Mouse (Mus musculus): ENCODE results near the gene Kcnip1. TPM values are rescaled to one million over a fixed set of nuclear protein-coding genes. Genes with fewer than 3 reads are reported as not detected.

Kcnip1 gene
- polyA plus RNA-seq, 1 experiment from 2014 or later = 9.0 TPM

DNA sequence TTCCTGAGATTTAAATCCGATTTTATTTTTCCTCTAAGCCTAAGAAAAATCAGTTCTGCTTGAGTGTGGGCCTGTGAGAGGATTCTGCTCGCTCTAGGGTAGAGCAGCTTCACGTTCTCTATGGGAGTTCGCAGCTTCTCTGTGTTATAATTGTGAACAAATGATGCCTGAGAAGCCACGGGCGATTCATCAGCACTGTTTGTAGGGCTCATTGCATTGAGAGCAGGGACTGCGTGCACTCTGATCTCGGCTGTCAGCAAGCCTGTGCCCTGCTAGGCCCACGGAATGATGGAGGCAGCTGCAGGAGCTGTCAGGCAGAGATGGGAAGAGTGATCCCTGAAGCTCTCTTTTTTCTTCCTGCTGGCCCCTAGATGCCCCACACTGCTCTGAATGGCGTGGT lies 5.3 kb upstream of the Kcnip1 start:
- H3K4me3 ChIP-seq (ENCODE audit: low read depth, low read length) = no peak overlapping the region
- DNase-seq (ENCODE audit: low spot score, missing footprints) (no peak), ATAC-seq (ENCODE audit: low FRiP score) (no peak)
- no peaks in the 10 kb centered on the region for H3K36me3 ChIP-seq (ENCODE audit: control insufficient read depth, insufficient read depth, low read length)
- 63% methylated on average over 10 of the region's 10 CpGs for WGBS
- H3K9me3 ChIP-seq (ENCODE audit: control insufficient read depth, low read length) = no peaks in the 10 kb centered on the region
- H3K4me1 ChIP-seq (ENCODE audit: control insufficient read depth, insufficient read depth, low read length) = no peaks in the 10 kb centered on the region
- H3K27me3 ChIP-seq (ENCODE audit: control insufficient read depth, insufficient read depth, low read length) = no peaks in the 10 kb centered on the region
- H3K4me2 ChIP-seq = no peak overlapping the region
- no peak overlapping the region for H3K9ac ChIP-seq (ENCODE audit: low read length)
- H3K27ac ChIP-seq (ENCODE audit: low read depth, low read length) = no peak overlapping the region

DNA sequence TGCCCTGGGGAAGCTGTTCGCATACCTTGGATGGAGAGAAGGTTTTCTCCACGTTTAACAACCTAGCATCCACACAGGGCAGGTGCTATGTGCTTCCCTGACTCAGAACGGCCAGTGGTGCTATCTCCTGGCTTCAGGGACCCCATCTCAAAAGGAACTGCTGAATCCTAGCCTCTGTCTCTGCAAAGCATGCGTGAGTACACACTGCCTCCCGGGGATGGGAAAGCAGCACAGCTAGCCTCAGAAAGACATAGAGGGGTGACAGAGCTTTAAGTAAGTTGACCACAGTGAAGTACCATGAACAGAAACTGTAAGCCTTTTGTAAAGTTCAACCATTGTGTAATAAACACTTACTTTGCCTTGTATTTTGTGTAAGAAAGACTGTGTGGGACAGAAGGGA lies 544 bp upstream of the Kcnip1 start:
- DNase-seq (ENCODE audit: low spot score, missing footprints) (no peak), ATAC-seq (ENCODE audit: low FRiP score) (no peak)
- Histone ChIP-seq H3K36me3 (ENCODE audit: control insufficient read depth, insufficient read depth, low read length) (no peaks in the 10 kb centered on the region), H3K4me1 (ENCODE audit: control insufficient read depth, insufficient read depth, low read length) (0 out of 2 replicates have a peak, but pooled peaks cover 2% of the 10 kb centered on the region), H3K4me2 (no peak overlapping the region), H3K9me3 (ENCODE audit: control insufficient read depth, low read length) (no peaks in the 10 kb centered on the region), H3K9ac (ENCODE audit: low read length) (no peak overlapping the region), H3K4me3 (ENCODE audit: low read depth, low read length) (no peak overlapping the region), H3K27ac (ENCODE audit: low read depth, low read length) (no peak overlapping the region), H3K27me3 (ENCODE audit: control insufficient read depth, insufficient read depth, low read length) (no peaks in the 10 kb centered on the region)
- 70% methylated on average over 5 of the region's 5 CpGs for WGBS

DNA sequence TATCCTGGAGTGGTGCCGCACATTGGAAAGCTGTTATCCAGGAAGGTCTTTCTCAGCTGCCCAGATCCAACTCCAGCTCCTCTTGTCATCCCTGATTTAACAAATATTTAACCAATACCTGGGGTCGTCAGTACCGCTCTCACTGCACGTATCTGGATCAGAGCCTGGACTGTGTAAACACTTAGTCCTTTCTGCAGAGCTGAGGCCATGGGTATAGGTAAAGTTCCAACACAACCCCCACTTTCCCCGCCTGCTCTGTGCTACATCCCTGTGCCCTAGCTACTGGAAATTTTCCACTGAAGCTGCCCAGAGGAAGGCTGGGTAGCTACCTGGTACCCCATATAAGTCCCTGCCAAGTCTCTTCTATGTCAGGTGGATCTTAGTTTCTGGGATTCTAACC lies 3.0 kb downstream of the Kcnip1 start:
- Histone ChIP-seq H3K4me1 (ENCODE audit: control insufficient read depth, insufficient read depth, low read length) (0 out of 2 replicates have a peak, but pooled peaks cover 2% of the 10 kb centered on the region), H3K4me3 (ENCODE audit: low read depth, low read length) (no peak overlapping the region), H3K36me3 (ENCODE audit: control insufficient read depth, insufficient read depth, low read length) (no peaks in the 10 kb centered on the region), H3K27me3 (ENCODE audit: control insufficient read depth, insufficient read depth, low read length) (no peaks in the 10 kb centered on the region), H3K27ac (ENCODE audit: low read depth, low read length) (no peak overlapping the region), H3K9me3 (ENCODE audit: control insufficient read depth, low read length) (no peaks in the 10 kb centered on the region), H3K4me2 (no peak overlapping the region), H3K9ac (ENCODE audit: low read length) (no peak overlapping the region)
- no peak for DNase-seq (ENCODE audit: low spot score, missing footprints)
- ATAC-seq (ENCODE audit: low FRiP score) = no peak
- WGBS = 86% methylated on average over 5 of the region's 5 CpGs

DNA sequence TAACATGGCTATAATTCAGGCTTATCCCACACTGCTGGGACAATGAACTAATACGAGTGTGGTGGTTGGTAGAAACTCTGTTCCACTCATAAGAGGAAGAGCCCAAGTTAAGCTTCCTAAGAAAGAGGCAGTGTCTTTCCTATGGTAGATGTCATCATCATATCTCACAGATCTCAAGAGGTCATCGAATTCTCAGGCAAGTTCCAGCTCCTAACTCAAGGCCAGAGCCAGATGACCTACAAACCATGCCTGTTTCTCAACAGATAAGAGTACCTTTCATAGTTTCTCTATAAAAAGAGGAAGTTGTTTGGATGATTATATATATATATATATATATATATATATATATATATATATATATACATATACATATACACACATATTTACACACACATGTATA lies 6.4 kb downstream of the Kcnip1 start:
- DNase-seq (ENCODE audit: low spot score, missing footprints) (no peak), ATAC-seq (ENCODE audit: low FRiP score) (no peak)
- no peaks in the 10 kb centered on the region for H3K4me1 ChIP-seq (ENCODE audit: control insufficient read depth, insufficient read depth, low read length)
- no peaks in the 10 kb centered on the region for H3K27me3 ChIP-seq (ENCODE audit: control insufficient read depth, insufficient read depth, low read length)
- H3K4me3 ChIP-seq (ENCODE audit: low read depth, low read length) = no peak overlapping the region
- no peak overlapping the region for H3K9ac ChIP-seq (ENCODE audit: low read length)
- WGBS = 84% methylated on average over 2 of the region's 2 CpGs
- H3K27ac ChIP-seq (ENCODE audit: low read depth, low read length) = no peak overlapping the region
- H3K9me3 ChIP-seq (ENCODE audit: control insufficient read depth, low read length) = no peaks in the 10 kb centered on the region
- no peak overlapping the region for H3K4me2 ChIP-seq
- no peaks in the 10 kb centered on the region for H3K36me3 ChIP-seq (ENCODE audit: control insufficient read depth, insufficient read depth, low read length)

DNA sequence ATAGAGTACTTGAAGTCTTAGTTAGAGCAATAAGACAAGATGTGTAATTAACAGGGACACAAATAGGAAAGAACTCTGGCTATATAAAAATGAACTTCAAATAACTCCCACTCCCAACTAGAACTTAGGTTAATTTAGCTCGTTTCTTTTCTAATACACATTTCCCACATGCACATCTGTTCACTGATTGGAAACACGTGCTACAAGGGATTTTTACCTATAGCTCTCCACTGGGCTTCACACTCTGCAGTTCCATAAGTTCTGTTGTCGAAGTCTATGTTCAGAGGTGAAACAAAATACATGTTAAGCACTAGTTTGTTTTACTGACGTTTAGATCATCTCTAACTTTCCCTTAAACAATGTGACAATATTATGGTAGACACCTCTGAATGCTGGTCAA lies 12.8 kb downstream of the Kcnip1 start:
- H3K4me1 ChIP-seq (ENCODE audit: control insufficient read depth, insufficient read depth, low read length) = no peaks in the 10 kb centered on the region
- no peak overlapping the region for H3K27ac ChIP-seq (ENCODE audit: low read depth, low read length)
- H3K27me3 ChIP-seq (ENCODE audit: control insufficient read depth, insufficient read depth, low read length) = no peaks in the 10 kb centered on the region
- ATAC-seq (ENCODE audit: low FRiP score) (no peak), DNase-seq (ENCODE audit: low spot score, missing footprints) (no peak)
- H3K9ac ChIP-seq (ENCODE audit: low read length) = no peak overlapping the region
- H3K36me3 ChIP-seq (ENCODE audit: control insufficient read depth, insufficient read depth, low read length) = no peaks in the 10 kb centered on the region
- no peak overlapping the region for H3K4me3 ChIP-seq (ENCODE audit: low read depth, low read length)
- H3K4me2 ChIP-seq = no peak overlapping the region
- H3K9me3 ChIP-seq (ENCODE audit: control insufficient read depth, low read length) = no peaks in the 10 kb centered on the region
- WGBS = 79% methylated on average over 4 of the region's 4 CpGs

DNA sequence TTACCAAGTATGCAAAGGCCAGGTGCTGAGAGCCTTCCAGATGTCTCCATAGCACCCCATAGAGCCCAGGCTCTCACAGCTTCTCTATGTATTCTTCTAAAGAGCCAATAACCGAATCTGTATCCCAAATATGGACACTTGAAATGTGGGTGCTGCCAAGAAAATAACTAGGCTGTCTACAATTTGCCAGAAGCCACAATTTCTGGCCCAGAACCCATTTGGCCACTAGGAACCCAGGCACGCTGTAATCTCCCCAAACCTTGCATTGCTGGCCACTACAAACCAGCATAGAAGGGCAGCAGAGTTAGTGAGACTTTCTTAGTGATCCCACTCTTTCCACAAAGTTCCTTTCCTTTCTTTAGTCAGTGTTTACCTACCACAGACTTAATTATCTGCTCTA lies 17.8 kb downstream of the Kcnip1 start:
- 91% methylated on average over 2 of the region's 2 CpGs for whole genome bisulfite sequencing
- no peak overlapping the region for H3K4me3 ChIP-seq (ENCODE audit: low read depth, low read length)
- H3K27me3 ChIP-seq (ENCODE audit: control insufficient read depth, insufficient read depth, low read length) = no peaks in the 10 kb centered on the region
- no peaks in the 10 kb centered on the region for H3K4me1 ChIP-seq (ENCODE audit: control insufficient read depth, insufficient read depth, low read length)
- H3K9ac ChIP-seq (ENCODE audit: low read length) = no peak overlapping the region
- DNase-seq (ENCODE audit: low spot score, missing footprints) (peak; percentile 19), ATAC-seq (ENCODE audit: low FRiP score) (no peak)
- H3K36me3 ChIP-seq (ENCODE audit: control insufficient read depth, insufficient read depth, low read length) = no peaks in the 10 kb centered on the region
- no peaks in the 10 kb centered on the region for H3K9me3 ChIP-seq (ENCODE audit: control insufficient read depth, low read length)
- H3K4me2 ChIP-seq = no peak overlapping the region
- no peak overlapping the region for H3K27ac ChIP-seq (ENCODE audit: low read depth, low read length)

DNA sequence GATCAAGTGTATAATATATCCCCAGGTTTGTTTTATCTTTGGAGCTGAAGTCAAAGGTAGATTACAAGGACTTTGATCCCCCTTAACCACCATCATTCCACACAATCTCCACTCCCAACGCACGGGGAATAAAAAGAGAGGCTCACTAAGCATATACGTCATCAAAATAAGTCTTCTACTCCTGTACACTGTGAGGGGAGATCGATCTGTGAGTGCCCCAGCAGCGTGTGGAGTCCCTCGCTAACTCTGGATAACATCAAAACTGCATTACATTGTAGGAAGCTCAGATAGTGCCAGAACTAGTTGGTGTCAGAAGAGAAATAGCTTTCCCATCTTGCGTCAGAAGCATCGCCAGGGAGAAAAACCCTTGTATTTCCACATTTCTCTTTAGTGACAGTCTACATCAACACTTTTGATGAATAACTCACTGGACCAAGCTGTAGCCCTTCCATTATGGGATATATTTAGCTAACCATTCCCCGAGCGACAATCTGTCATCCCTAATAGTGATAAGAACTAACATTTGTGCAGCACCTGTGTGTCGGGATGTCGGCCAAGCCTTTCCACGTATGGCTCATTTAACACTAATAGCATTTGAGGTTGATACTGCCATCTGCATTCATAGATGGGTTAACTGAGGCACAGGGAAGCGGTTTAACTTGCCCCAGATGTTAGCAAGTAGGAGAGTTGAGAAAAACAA lies 18.5 kb downstream of the Kcnip1 start:
- no peak for DNase-seq (ENCODE audit: low spot score, missing footprints)
- H3K36me3 ChIP-seq (ENCODE audit: control insufficient read depth, insufficient read depth, low read length) = no peaks in the 10 kb centered on the region
- no peak overlapping the region for H3K4me3 ChIP-seq (ENCODE audit: low read depth, low read length)
- no peak overlapping the region for H3K27ac ChIP-seq (ENCODE audit: low read depth, low read length)
- H3K4me1 ChIP-seq (ENCODE audit: control insufficient read depth, insufficient read depth, low read length) = no peaks in the 10 kb centered on the region
- H3K9ac ChIP-seq (ENCODE audit: low read length) = no peak overlapping the region
- H3K9me3 ChIP-seq (ENCODE audit: control insufficient read depth, low read length) = no peaks in the 10 kb centered on the region
- WGBS = 92% methylated on average over 14 of the region's 14 CpGs
- no peaks in the 10 kb centered on the region for H3K27me3 ChIP-seq (ENCODE audit: control insufficient read depth, insufficient read depth, low read length)
- no peak overlapping the region for H3K4me2 ChIP-seq
- ATAC-seq (ENCODE audit: low FRiP score) = no peak

DNA sequence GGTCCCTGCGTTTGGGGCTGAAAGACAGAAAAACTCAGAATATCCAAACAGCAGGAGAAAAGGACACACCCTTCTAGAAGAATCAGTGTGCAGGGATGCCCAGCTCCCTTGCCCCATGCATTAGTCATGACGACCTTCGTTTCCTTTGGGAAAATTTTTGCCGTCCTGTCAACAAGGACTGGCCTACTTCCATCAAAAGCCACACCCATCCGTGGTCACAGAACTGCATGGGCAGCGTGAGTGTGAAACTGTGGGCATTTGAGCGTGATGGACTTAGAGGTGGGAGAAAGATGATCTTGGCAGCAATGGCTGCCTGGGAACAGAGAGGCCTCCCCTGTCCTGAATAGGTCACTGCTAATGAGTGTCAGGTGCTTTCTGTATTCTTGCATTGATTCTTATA lies 20.8 kb downstream of the Kcnip1 start:
- Histone ChIP-seq H3K36me3 (ENCODE audit: control insufficient read depth, insufficient read depth, low read length) (no peaks in the 10 kb centered on the region), H3K9ac (ENCODE audit: low read length) (no peak overlapping the region), H3K27ac (ENCODE audit: low read depth, low read length) (no peak overlapping the region), H3K4me3 (ENCODE audit: low read depth, low read length) (no peak overlapping the region), H3K9me3 (ENCODE audit: control insufficient read depth, low read length) (no peaks in the 10 kb centered on the region), H3K4me1 (ENCODE audit: control insufficient read depth, insufficient read depth, low read length) (no peaks in the 10 kb centered on the region), H3K4me2 (no peak overlapping the region), H3K27me3 (ENCODE audit: control insufficient read depth, insufficient read depth, low read length) (no peaks in the 10 kb centered on the region)
- no peak for DNase-seq (ENCODE audit: low spot score, missing footprints)
- WGBS = 92% methylated on average over 7 of the region's 7 CpGs
- ATAC-seq (ENCODE audit: low FRiP score) = no peak

DNA sequence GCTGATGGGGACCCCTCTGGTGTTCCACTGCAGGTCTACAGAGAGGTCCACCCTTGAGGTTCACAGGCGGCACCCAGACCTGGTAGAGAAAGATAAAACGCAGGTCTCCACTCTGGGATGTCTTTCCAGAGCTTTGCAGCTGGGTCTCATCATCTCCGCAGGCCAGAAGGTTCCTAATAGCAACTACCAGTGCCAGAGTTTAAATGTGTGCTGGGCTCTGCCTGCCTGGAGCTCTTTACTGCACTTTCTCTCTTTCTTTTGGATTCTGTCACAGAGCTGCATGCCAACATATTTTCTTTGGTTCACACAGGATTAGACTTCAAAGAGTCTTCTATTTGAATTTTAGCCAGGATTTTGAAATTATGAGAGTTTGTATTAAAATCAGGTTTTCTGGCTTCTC lies 23.8 kb downstream of the Kcnip1 start:
- Histone ChIP-seq H3K4me1 (ENCODE audit: control insufficient read depth, insufficient read depth, low read length) (no peaks in the 10 kb centered on the region), H3K9me3 (ENCODE audit: control insufficient read depth, low read length) (no peaks in the 10 kb centered on the region), H3K27ac (ENCODE audit: low read depth, low read length) (no peak overlapping the region), H3K4me3 (ENCODE audit: low read depth, low read length) (no peak overlapping the region), H3K27me3 (ENCODE audit: control insufficient read depth, insufficient read depth, low read length) (no peaks in the 10 kb centered on the region), H3K4me2 (no peak overlapping the region), H3K9ac (ENCODE audit: low read length) (no peak overlapping the region), H3K36me3 (ENCODE audit: control insufficient read depth, insufficient read depth, low read length) (no peaks in the 10 kb centered on the region)
- WGBS = 86% methylated on average over 3 of the region's 3 CpGs
- ATAC-seq (ENCODE audit: low FRiP score) (no peak), DNase-seq (ENCODE audit: low spot score, missing footprints) (no peak)

Measured in midbrain, embryonic 11.5 days (tissue).